Mouse (Mus musculus): ENCODE measurements at regions not wholly inside any gene's neighbourhood (a gene's known extent, or its start where the extent isn't known, plus 50 kb on each side); places are given as distances from the start of the nearest gene placed in this dataset.

DNA sequence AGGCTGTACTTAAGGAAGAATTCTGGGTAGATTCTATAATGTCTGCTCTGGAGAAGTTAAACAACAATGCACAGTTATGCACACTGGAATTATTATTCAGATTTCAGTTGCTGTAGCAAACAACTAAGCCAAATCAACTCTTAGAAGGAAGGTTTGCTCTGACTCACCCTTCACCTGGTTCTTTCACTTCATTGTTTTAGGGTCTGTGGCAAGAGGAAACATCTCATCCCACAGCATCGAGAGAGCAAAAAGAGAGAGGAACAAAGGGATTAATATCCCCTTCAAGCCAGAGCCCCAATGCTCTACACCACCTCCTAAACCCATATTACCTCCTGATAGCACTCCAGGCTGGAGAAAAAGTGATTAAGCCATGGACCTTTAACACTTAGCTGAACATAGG lies 373.4 kb upstream of the Meis1 start:
- no peaks in the 10 kb centered on the region for H3K36me3 ChIP-seq (replicated peaks)
- 60% methylated on average over 1 of the region's 1 CpGs for WGBS
- H3K9ac ChIP-seq = no peak overlapping the region
- H3K9me3 ChIP-seq = no peaks in the 10 kb centered on the region
- no peak for ATAC-seq (ENCODE audit: low FRiP score)
- H3K27me3 ChIP-seq = no peaks in the 10 kb centered on the region
- no peak overlapping the region for H3K4me2 ChIP-seq
- no peak overlapping the region for H3K4me3 ChIP-seq (replicated peaks)
- H3K4me1 ChIP-seq = no peaks in the 10 kb centered on the region
- no peak overlapping the region for H3K27ac ChIP-seq

DNA sequence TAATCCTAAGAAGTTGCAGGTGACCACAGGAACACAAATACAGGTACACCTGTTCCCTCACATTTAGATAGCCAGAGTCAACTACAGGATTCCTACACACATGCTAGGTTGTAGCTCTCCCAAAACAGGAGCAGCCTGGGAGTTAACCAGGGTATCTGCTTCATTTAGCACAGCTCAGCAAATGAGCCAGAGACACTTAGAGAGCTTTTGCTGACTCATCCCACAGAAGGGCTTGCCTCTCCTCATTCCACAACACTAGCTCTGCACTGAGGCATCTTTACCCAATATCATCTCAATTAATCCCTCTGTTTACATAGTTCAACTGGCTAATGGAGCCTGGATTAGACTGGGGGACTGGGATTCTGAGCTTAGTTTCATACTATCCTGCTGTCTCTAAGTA lies 375.6 kb upstream of the Meis1 start:
- Histone ChIP-seq H3K27ac (no peak overlapping the region), H3K27me3 (no peaks in the 10 kb centered on the region; the same call in 1 of the 2 replicates), H3K4me1 (no peaks in the 10 kb centered on the region), H3K9ac (no peak overlapping the region), H3K4me3 (replicated peaks) (no peak overlapping the region), H3K9me3 (no peaks in the 10 kb centered on the region), H3K36me3 (replicated peaks) (no peaks in the 10 kb centered on the region), H3K4me2 (no peak overlapping the region)
- ATAC-seq (ENCODE audit: low FRiP score) = no peak

DNA sequence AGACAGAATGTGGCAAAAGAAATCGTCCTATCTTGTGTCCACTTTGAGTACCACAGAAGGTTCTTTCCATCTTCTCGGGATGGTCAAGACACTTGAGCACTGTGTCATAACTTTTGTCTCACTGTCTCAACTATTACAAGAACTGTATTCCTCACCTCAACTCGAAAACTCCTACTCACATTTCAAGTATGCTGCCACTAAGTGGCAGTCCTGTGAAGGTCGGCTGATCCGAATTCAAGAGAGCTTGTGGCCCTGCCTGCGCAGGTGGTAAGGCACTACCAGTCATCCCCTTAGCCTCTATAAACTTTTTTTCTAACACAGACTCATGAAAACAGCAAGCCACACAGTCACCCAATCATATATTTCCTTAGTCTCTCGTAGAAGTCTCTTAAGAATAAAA lies 381.6 kb upstream of the Meis1 start:
- WGBS = 88% methylated on average over 7 of the region's 7 CpGs
- Histone ChIP-seq H3K4me1 (no peaks in the 10 kb centered on the region), H3K9me3 (no peaks in the 10 kb centered on the region), H3K27me3 (no peaks in the 10 kb centered on the region; the same call in 1 of the 2 replicates), H3K4me3 (replicated peaks) (no peak overlapping the region), H3K36me3 (replicated peaks) (no peaks in the 10 kb centered on the region), H3K27ac (no peak overlapping the region), H3K9ac (no peak overlapping the region), H3K4me2 (no peak overlapping the region)
- no peak for ATAC-seq (ENCODE audit: low FRiP score)

DNA sequence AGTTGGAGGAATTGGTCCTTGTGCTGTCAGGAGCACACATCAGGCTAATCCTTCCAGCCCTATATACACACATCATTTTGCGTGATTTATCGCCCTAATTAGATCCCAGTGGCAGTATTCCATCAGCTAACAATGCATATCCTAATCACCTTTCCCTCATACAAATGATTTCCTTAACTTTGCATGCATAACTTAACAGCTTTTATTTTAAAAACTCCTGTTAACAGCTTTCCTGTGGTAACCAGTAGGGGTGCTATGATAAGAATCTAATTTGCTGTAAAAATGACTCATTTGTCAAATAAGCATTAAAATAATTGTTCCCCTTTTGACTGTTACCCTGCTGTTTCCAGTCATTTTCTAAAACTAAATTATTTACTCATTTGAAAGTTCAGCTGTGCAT lies 401.4 kb upstream of the Meis1 start:
- no peak overlapping the region for H3K4me3 ChIP-seq (replicated peaks)
- H3K36me3 ChIP-seq (replicated peaks) = no peaks in the 10 kb centered on the region
- no peak overlapping the region for H3K4me2 ChIP-seq
- no peak for ATAC-seq (ENCODE audit: low FRiP score)
- H3K27me3 ChIP-seq = peaks cover 7% of the 10 kb centered on the region; the same call in 1 of the 2 replicates
- WGBS = 61% methylated on average over 2 of the region's 2 CpGs
- H3K9me3 ChIP-seq = no peaks in the 10 kb centered on the region
- no peak overlapping the region for H3K27ac ChIP-seq
- H3K9ac ChIP-seq = no peak overlapping the region
- H3K4me1 ChIP-seq = no peaks in the 10 kb centered on the region

DNA sequence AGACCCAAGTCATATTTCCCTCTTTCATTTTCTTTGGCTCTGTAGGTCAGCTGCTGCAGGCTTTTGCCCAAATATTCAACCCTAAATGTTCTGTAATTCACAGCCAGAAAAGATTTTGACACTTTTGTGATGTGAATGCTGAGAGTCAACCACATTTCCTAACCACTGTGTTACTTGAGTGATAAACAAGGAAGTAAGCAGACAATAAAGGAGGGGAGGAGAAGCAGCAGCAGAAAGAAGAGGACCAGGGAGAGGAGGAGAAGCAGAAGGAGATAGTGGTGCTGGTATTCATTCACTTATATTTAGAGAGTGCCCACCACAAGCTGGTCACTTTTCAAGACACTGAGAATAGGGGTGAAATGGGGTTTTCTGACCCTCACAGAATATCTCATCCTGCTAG lies 404.5 kb upstream of the Meis1 start:
- Histone ChIP-seq H3K9ac (no peak overlapping the region), H3K4me2 (no peak overlapping the region), H3K9me3 (no peaks in the 10 kb centered on the region), H3K4me3 (replicated peaks) (no peak overlapping the region), H3K36me3 (replicated peaks) (no peaks in the 10 kb centered on the region), H3K4me1 (no peaks in the 10 kb centered on the region), H3K27me3 (peaks cover 7% of the 10 kb centered on the region; the same call in 1 of the 2 replicates), H3K27ac (no peak overlapping the region)
- ATAC-seq (ENCODE audit: low FRiP score) = no peak

DNA sequence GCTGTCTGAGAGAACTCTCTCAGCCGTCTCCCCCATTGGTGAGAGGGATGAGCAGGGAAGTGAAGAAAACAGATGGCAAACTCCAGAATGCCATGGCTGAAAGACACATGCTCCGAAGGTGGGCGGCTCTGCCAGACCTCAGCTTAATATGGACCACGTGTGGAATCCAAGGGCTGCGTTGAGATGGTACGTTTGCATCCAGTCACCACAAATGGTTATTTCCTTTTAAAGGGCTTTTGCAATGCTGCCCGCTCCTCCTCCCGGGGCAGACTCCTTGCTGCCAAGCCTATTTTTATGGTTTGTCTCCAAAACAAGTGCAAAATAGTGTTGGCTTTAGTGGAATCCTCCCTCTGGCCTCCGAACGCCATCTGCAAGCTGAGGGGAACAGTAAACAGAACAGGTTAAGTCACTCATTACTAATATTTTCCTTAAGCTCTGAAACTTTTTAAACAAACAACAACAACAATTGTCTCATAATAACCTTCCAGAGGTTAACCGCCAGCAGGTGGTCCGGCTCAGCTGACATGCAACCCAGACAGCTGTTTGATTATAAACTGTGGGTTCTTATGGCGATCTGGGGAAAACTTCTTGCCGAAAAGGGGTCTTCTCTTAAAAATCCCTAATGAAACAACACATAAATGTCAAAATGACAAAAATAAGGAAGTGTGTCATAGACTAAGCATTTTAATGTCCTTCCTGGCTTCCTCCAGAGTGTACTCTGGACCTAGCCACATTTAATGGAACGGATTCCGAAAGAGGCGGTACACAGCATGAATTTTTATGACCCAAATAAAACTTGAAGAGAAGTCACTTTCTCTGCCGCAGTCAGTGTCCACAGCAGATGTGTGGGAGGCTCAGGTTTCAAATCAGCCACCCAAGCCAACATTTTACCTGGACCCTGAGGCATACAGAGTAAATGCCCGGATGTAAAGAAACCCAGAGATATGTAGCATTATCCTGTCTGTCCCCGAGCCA lies 405.3 kb upstream of the Meis1 start:
- Histone ChIP-seq H3K4me3 (replicated peaks) (no peak overlapping the region), H3K4me2 (no peak overlapping the region), H3K27me3 (peaks cover 7% of the 10 kb centered on the region; the same call in 1 of the 2 replicates), H3K27ac (no peak overlapping the region), H3K36me3 (replicated peaks) (no peaks in the 10 kb centered on the region), H3K4me1 (no peaks in the 10 kb centered on the region), H3K9ac (no peak overlapping the region), H3K9me3 (no peaks in the 10 kb centered on the region)
- ATAC-seq (ENCODE audit: low FRiP score) = no peak
- 80% methylated on average over 20 of the region's 20 CpGs for WGBS

DNA sequence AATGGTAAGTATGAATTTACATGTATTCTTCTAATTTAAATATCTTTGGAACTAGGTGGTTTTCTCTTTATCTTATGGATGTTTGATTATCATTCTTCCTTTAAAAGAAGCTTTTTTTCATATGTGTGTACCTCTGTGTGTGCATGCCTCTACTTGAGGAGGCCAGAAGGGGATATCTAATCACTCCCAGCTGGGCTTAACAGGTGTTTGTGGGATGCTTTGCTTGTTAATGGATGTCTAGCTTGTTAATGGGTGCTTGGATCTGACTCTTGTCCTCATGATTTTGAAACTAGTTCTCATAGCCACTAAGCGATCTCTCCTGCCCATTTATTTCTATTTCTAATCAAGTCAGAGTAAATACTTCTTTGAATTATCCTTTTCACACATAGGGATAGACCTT lies 408.8 kb upstream of the Meis1 start:
- Histone ChIP-seq H3K27ac (no peak overlapping the region), H3K36me3 (replicated peaks) (no peaks in the 10 kb centered on the region), H3K4me1 (no peaks in the 10 kb centered on the region), H3K27me3 (peaks cover 7% of the 10 kb centered on the region; the same call in 1 of the 2 replicates), H3K9ac (no peak overlapping the region), H3K4me2 (no peak overlapping the region), H3K9me3 (no peaks in the 10 kb centered on the region), H3K4me3 (replicated peaks) (no peak overlapping the region)
- WGBS = 89% methylated on average over 1 of the region's 1 CpGs
- no peak for ATAC-seq (ENCODE audit: low FRiP score)

DNA sequence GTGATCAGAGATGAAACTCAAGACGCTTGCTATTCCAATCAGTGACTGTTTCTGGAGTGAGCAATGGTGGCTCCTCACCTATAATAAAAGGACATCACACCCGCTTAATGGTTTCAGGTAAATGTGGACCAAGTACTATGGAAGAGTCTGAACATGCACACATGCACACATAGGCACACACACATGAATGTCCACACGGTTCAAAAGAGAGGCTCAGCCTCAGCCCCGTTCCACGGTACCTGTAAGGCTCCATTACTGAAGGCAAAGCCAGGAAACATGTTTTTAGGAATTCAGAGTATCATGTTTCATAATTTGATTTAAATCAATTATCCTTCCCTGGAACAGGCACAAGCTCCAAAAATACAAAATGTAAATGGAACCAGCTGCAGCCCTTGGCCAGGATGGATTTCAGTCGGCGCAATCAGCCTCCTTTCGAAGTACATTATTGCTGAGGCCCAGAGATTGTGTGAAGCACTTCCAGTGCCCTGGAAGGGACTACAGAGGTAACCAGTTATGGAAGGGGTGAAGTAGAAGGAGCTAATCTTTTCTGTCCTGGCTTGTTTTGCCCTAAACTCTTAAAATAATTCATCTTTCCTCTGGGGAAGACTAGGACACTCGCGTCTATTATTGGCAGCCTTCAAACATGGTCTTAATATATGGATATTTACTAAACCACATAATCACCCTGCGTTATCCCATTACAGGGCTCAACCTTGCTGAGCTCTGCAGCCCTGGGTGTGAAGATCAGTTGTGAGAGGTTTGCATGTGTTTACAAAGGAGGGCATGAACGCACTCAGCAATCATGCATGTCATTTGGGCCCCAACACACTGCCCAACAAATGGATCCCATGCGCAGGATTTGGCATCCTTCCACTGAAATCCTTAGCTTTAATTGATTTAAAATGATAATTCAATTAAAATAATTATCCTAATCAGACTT lies 415.2 kb upstream of the Meis1 start:
- ATAC-seq (ENCODE audit: low FRiP score) = no peak
- Histone ChIP-seq H3K36me3 (replicated peaks) (no peaks in the 10 kb centered on the region), H3K27me3 (no peaks in the 10 kb centered on the region), H3K4me1 (no peaks in the 10 kb centered on the region), H3K9ac (no peak overlapping the region), H3K9me3 (no peaks in the 10 kb centered on the region), H3K27ac (no peak overlapping the region), H3K4me2 (no peak overlapping the region), H3K4me3 (replicated peaks) (no peak overlapping the region)
- WGBS = 86% methylated on average over 13 of the region's 13 CpGs

DNA sequence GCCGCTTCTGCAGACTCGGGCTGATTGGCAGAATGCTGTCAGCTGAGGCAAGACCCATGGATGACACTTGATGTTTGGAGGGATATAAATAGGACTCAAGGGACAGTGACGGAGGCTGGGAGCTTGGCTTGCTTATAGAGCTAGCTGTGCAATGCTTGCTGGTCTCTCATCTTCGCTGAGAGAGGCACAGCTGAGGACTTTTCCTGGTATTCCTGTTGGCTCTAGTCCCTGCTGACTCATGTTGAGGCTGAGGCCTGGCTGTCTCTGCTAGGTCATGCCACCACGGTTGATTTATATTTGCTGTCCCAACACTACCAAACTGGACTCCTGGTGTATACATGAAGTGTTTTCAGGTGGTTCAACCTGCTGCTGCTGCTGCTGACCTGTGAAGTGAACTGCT lies 419.6 kb upstream of the Meis1 start:
- no peak for ATAC-seq (ENCODE audit: low FRiP score)
- H3K27me3 ChIP-seq = no peaks in the 10 kb centered on the region
- H3K4me2 ChIP-seq = no peak overlapping the region
- no peaks in the 10 kb centered on the region for H3K4me1 ChIP-seq
- no peaks in the 10 kb centered on the region for H3K9me3 ChIP-seq
- H3K36me3 ChIP-seq (replicated peaks) = no peaks in the 10 kb centered on the region
- H3K27ac ChIP-seq = no peak overlapping the region
- H3K4me3 ChIP-seq (replicated peaks) = no peak overlapping the region
- no peak overlapping the region for H3K9ac ChIP-seq
- 93% methylated on average over 5 of the region's 5 CpGs for WGBS

DNA sequence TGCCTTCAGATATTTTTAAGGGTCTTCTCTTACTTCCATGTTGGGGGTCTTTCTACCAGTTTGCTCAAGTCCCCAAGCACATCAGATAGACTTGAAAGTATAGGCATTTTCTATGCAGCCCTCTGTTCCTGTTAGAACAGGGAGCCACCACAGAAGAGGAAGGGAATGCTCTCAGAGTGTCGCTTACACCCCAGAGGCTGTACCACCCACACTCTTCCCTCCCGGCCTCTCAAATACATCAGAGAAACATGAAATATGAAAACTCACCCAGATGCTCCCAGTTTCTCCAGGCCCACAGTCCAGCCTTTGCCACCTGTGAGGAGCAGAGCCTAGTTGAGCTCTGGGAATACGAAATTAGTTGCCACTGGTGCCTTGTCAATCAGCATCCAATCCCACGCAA lies 423.2 kb upstream of the Meis1 start:
- WGBS = 84% methylated on average over 4 of the region's 4 CpGs
- ATAC-seq (ENCODE audit: low FRiP score) = no peak

DNA sequence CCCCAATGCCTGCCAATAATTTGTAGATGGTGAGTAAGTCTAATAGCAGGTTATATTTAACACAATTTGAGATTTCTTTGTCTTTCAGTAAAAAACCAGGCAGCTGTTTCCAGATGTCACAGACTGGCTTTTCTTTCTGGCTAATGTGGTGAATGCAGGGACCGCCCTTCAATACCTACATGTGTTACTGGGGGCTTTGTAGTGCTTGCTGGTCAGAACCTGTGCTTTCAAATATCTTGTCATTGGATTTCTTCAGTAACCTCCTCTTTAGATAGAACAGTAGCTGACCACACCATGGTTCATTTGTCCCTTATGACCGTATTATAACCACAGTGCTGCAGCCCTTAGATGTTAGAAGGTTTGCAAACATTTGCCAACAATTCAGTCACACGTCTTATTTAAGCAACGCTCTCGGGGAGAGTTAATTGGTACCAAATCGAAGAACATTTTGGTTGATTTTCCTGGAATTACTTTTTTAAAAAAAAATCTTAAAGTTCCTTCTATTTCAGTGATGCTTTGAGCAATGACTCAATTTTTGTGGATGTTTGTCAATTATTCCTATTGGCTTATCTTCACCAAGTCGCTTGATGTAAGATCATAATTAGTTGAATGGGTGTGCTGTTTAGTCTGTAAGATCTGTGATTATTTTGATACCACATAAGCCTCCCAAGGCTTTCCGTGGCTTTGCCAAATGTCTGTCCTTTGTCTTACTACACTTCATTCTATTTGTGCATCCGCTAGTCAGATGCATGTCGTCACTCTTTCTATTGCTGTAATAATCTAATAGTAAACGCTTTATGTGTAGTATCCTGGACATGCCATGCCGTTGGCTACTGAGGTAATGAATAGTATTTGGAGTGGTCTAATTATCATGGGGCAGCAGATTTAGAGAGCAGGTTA lies 436.9 kb upstream of the Meis1 start:
- Histone ChIP-seq H3K9me3 (no peaks in the 10 kb centered on the region), H3K27ac (no peak overlapping the region), H3K4me2 (no peak overlapping the region), H3K9ac (no peak overlapping the region), H3K27me3 (no peaks in the 10 kb centered on the region), H3K4me3 (replicated peaks) (no peak overlapping the region), H3K4me1 (no peaks in the 10 kb centered on the region), H3K36me3 (replicated peaks) (no peaks in the 10 kb centered on the region)
- no peak for ATAC-seq (ENCODE audit: low FRiP score)
- WGBS = 82% methylated on average over 12 of the region's 12 CpGs

More for the DNA sequence above, 423.2 kb upstream of the Meis1 start:
- H3K4me2 ChIP-seq = no peak overlapping the region
- H3K4me1 ChIP-seq = no peaks in the 10 kb centered on the region
- H3K9ac ChIP-seq = no peak overlapping the region
- no peaks in the 10 kb centered on the region for H3K36me3 ChIP-seq (replicated peaks)
- no peaks in the 10 kb centered on the region for H3K27me3 ChIP-seq
- H3K4me3 ChIP-seq (replicated peaks) = no peak overlapping the region
- no peak overlapping the region for H3K27ac ChIP-seq
- no peaks in the 10 kb centered on the region for H3K9me3 ChIP-seq

DNA sequence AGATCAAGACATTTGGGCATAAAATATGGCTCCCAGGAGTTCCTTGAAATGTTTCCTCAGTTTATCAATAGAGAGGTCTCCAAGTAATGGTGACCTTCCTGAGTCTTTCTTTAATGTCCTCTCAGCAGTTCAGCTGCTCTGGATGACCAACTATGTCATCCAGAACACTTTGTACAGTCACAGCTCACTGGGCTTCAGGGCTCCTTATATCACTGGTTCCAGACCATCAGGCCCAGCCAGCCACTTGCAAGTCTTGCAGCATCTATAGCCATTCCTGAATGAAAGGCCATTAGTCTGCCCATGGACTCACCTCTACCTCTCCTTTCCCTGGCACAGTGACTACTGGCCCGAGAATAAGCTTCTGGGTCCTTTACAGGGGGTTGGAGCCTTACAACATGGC lies 437.8 kb upstream of the Meis1 start:
- 71% methylated on average over 1 of the region's 1 CpGs for WGBS

More for the DNA sequence above, 437.8 kb upstream of the Meis1 start:
- H3K27me3 ChIP-seq = no peaks in the 10 kb centered on the region
- H3K36me3 ChIP-seq (replicated peaks) = no peaks in the 10 kb centered on the region
- no peaks in the 10 kb centered on the region for H3K4me1 ChIP-seq
- H3K4me3 ChIP-seq (replicated peaks) = no peak overlapping the region
- no peak overlapping the region for H3K4me2 ChIP-seq
- no peak overlapping the region for H3K27ac ChIP-seq
- ATAC-seq (ENCODE audit: low FRiP score) = no peak
- H3K9ac ChIP-seq = no peak overlapping the region
- H3K9me3 ChIP-seq = no peaks in the 10 kb centered on the region

Measured in forebrain, embryonic 12.5 days (tissue).